Mouse (Mus musculus) lung, postnatal 0 days (tissue): ENCODE results near the gene Olfr1410.

Experiments
- CTCF ChIP-seq: IDR thresholded peaks from 2 replicates; pipeline ENCODE4 v1.5.1; 2016; ENCODE audit warnings: antibody characterized with exemption, mild to moderate bottlenecking
- EP300 ChIP-seq: IDR thresholded peaks from 2 replicates; pipeline ENCODE4 v1.6.1; 2016; ENCODE audit warnings: antibody characterized with exemption, mild to moderate bottlenecking, control low read depth

DNA sequence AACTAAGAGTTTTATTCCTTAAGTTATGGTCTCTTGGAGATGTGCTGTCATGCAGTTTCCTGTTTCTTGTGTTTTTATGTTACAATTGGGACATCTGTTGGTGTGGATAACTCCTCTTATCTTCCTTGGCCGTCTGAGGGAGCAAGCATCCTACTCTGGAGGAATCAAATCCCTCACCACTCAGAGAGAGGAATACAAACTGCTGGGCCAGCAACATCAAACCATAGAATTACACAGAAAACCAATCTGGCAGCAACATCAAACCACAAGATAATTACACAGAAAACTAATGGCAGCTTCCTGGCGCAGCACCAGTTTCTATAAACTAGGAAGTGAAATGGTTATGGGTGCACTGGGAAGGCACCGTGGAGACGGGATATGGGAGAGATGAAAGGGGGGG, 22.6 kb downstream of the Olfr1410 start:
- TF ChIP-seq EP300 (no peak), CTCF (no peak)
